Mouse (Mus musculus): ENCODE data around the gene Crybb2. TPM values are rescaled to one million over a fixed set of nuclear protein-coding genes. Genes with fewer than 3 reads are reported as not detected.

Gene Crybb2
- not detected in 2 replicates for total RNA-seq (2023)

GRCm38 (mm10) chr5:113070017-113070416 is at the start of gene Crybb2:
Gene Crybb2, minus strand, starts transcription at chr5:113070117.

GRCm38 (mm10) chr5:113081439-113081838 is 11.5 kb upstream of the Crybb2 start, which contains the start of gene Crybb3:
Gene Crybb3, minus strand, starts transcription at chr5:113081584.

GRCm38 (mm10) chr5:113015236-113016061 is 54.5 kb downstream of the Crybb2 start, which contains the start of gene Grk3:
Gene Grk3, minus strand, starts transcription at chr5:113015791.

Other genes starting within 250 kb of the Crybb2 start
- 0.91 and 1.5 TPM in 2 replicates for gene Myo18b, start 173.8 kb downstream of the Crybb2 start, total RNA-seq (2023)
- 17.9 and 34.2 TPM in 2 replicates for gene Grk3, start 54.3 kb downstream of the Crybb2 start, total RNA-seq (2023)
- not detected in 2 replicates for gene Crybb3, start 11.5 kb upstream of the Crybb2 start, total RNA-seq (2023)
- gene 2900026A02Rik, start 151.1 kb upstream of the Crybb2 start, total RNA-seq (2023), result 0.16 and 0.50 TPM in 2 replicates
- not detected in 2 replicates for gene Tmem211, start 156.8 kb upstream of the Crybb2 start, total RNA-seq (2023)
- gene Sgsm1, start 240.7 kb upstream of the Crybb2 start, total RNA-seq (2023), result not detected in 2 replicates

Measured in neutrophil, adult 65 days (primary cell).